Mouse (Mus musculus) liver, adult 2 months (tissue): ENCODE data around the gene Tia1.

Source experiments
- CTCF ChIP-seq: fragments of 200-500 bp; IDR thresholded peaks from 2 replicates; pipeline ENCODE4 v1.5.1; 2011; ENCODE audit warnings: low read depth, low read length, control low read depth
- POLR2A ChIP-seq: fragments of 200-500 bp; IDR thresholded peaks from 2 replicates; pipeline ENCODE4 v1.6.1; 2011; ENCODE audit warnings: low read length, control low read depth; ENCODE audit not compliant: insufficient read depth; ENCODE audit errors: extremely low read depth

DNA sequence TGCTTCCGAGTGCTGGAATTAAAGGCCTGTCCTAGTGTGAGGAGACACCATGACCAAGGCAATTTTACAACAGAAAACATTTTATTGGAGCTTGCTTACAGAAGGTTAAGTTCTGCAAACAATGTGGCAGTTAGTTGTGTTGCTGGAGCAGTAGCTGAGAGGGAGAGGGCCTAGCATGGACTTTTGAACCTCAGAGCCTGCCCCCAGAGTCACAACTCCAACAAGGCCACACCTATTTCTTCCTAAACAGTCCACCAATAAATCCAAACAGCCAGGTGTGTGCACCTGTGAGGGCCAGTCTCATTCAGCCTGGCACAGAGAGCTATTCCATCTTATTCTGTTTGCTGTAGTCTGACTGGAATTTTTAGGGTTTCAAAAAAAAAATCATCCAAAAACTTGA lies 29.7 kb downstream of the Tia1 start:
- TF ChIP-seq CTCF, result no peak
- no peak for TF ChIP-seq POLR2A
